Mouse (Mus musculus) kidney, adult 9 months (tissue): ENCODE results near the gene Glb1.
A peak's percentile ranks its signal among the peaks of the same experiment; 100 is the strongest.

Source experiments
- DNase-seq: peaks from one replicate; pipeline ENCODE4 v3.0.0; 2022

Gene Glb1

DNA sequence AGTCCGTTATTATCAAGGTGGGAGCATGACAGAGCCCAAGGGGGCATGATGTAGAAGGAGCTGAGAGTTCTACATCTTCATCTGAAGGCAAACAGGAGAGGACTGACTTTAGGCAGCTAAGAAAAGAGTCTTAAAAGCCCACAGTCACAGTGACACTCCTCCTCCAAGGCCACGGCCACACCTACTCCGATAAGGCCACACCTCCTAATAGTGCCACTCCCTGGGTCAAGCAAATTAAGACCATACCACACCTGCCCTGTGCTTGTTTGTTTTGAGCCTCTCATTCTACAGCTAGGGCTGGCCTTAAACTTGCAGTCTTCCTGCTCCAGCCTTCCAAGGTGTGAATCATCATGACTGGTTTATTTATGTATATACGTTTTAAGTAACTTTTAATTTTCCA is 5.6 kb upstream of the Glb1 start:
- no peak for DNase-seq

- no peak for DNase-seq
Measured at GRCm38 (mm10) chr9:114399680-114400079, 1.2 kb upstream of the Glb1 start.

DNA sequence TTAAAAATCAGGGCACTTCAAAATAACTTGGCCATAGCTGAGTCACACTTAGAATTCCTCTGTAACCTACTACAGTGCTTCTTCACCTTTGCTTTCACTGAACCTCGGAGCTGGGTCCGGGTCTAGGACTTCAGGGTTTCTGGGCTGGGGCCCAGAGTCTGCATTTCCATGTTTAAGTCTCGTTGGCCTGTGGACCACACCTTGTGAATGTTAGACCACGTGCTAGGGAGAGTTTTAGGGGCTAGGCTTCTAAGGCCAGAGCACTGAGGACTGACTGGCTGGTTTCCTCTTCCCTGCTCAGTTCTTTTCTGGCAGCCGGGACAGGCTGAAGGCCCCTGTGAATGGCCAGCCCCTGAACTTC is 308 bp upstream of the Glb1 start:
- DNase-seq = no peak

GRCm38 (mm10) chr9:114401685-114402080 is 807 bp downstream of the Glb1 start:
- peak; percentile 79 for DNase-seq

- DNase-seq = peak; percentile 92
Measured at GRCm38 (mm10) chr9:114407676-114408075, 6.8 kb downstream of the Glb1 start.

DNA sequence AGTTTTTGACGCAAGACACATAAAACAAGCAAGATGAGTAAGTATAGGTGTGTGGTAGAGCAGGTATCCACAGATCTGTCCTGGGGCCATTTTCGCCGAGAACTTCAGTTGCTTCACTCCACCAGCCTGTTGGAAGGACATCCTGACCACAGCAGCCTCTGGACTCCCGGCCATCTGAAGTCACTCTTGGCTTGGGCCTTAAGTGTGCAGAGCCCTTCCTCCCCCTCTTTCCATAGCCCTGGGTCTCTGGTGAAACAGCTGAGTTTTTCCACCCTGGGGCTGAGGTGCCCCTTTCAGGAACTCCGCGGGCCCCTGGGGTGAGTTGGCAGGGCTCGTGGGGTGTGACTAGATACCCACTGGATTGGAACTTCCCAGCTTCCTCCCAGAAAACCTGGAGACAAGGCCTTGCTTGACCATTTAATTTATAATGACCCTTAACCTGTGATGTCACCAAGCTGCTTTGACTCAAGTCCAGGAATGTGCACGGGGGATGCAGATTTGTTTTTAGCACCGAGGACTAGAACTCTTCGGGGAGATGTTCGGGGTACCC is 9.5 kb downstream of the Glb1 start:
- peak; percentile 53 for DNase-seq

GRCm38 (mm10) chr9:114411295-114411694 is 10.4 kb downstream of the Glb1 start:
- DNase-seq = no peak

- no peak for DNase-seq
Measured at GRCm38 (mm10) chr9:114412406-114412805, 11.5 kb downstream of the Glb1 start.

DNA sequence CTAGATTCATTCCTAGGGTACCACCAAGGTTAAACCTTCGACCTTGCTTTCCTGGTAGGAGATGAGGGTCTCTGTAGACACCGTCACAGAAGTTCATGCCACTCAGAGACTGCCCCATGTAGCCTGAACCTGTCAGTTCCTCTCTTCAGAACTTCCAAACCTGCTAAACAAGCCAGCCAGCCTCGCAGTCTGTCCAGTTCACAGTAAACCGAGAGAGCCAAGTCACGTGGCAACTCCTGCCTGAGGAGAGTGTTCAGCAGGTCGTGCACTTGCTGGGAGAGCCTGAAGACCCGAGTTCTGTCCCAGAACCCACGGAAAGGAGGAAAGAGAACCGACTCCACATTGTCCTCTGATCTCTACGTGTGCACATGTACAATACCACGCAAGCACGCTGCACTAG is 13.0 kb downstream of the Glb1 start:
- peak; percentile 74 for DNase-seq

- DNase-seq = peak; percentile 55
Measured at GRCm38 (mm10) chr9:114415701-114416100, 14.8 kb downstream of the Glb1 start.

- peak; percentile 71 for DNase-seq
Measured at GRCm38 (mm10) chr9:114416646-114417517, 16.0 kb downstream of the Glb1 start.

DNA sequence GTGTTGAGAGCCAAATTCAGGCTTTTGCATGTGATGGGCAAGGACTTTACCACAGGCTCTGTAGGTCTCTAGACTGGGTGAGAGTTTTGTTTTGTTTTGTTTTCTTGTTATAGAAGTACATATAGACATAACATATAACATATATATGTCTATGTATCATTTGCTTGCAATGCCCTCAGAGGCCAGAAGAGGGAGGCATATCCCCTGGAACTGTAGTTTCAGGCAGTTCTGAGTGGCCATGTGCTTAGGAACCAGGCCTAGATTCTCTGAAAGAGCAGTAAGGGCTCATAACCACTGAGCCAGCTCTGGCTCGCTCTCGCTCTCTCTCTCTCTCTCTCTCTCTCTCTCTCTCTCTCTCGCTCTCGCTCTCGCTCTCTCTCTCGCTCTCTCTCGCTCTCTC is 17.3 kb downstream of the Glb1 start:
- peak; percentile 58 for DNase-seq

GRCm38 (mm10) chr9:114420443-114420842 is 19.6 kb downstream of the Glb1 start:
- no peak for DNase-seq

GRCm38 (mm10) chr9:114421045-114421444 is 20.2 kb downstream of the Glb1 start:
- DNase-seq = no peak

DNA sequence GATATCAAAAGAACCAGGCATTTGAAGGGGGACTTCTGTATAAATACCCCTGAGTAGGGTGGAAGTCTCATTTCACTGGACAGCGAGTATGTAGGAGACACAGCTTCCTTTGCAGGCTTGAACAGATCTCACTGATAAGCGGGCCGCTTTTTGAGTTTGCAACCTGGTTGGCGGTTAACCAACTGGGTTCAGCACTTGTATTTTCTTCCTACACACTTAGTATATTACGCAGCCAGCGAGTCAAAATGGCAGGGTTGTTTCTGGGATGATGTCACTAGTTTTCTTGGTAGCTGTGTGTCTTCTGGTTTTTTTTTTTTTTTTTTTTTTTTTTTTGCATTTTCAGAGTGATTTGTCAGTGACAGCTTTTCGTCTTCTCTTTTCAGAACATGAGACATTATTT is 20.9 kb downstream of the Glb1 start:
- no peak for DNase-seq

- DNase-seq = no peak
Measured at GRCm38 (mm10) chr9:114425576-114425975, 24.7 kb downstream of the Glb1 start.

GRCm38 (mm10) chr9:114426201-114426600 is 25.3 kb downstream of the Glb1 start:
- no peak for DNase-seq

GRCm38 (mm10) chr9:114427425-114427824 is 26.5 kb downstream of the Glb1 start:
- DNase-seq = no peak

DNA sequence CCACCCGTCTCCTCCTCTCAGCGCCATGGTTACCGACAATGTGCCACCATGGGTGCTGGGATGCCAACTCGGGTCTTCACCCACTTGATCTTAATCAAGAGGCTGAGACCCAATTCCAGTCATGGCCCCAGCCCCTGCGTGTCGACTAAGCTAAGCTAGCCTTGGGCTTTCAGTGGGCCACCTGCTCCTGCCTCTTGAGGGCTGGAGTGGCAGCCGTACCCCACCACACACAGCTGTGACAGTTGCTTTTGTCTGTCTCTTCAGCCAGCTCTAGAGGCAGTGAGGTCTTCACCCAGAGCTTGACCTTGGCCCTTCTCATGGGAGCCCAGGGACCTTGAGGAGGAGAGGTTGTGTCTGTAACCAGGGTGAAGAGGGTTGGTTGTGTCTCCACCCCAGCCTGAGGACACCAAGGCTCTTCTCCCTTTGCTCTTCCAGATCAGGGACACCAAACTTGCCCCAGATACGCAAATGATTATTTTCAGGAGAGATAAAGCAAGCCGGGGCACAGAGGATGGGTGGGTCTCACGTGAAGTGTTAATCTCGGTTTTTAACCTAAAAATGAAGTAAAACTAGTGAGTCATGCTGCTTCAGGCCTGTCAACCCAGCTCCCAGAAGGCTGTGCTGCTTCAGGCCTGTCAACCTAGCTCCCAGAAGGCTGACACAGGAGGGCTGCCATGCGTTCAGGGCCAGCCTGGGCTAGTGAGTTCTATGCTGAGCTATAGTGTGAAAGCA is 27.4 kb downstream of the Glb1 start:
- no peak for DNase-seq

DNA sequence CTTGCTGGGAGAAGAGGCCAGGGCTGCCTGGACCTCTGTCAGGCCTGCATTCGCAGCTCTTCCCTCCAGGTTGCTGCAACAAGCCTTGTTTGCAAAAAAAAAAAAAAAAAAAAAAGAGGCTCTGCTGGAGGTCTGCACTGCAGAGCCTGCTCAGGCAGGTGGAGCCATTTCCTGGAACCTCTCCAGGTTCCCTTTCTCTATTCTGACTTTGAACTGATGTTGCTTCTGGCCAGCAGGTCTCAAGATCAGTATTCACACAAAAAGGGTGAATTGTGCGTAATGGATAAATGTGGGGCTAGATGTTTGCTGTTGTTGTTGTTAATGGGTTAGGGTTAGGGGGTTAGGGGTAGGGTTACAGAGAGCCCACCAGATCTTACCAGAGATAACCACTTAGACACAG is 34.8 kb downstream of the Glb1 start:
- DNase-seq = peak; percentile 52

DNA sequence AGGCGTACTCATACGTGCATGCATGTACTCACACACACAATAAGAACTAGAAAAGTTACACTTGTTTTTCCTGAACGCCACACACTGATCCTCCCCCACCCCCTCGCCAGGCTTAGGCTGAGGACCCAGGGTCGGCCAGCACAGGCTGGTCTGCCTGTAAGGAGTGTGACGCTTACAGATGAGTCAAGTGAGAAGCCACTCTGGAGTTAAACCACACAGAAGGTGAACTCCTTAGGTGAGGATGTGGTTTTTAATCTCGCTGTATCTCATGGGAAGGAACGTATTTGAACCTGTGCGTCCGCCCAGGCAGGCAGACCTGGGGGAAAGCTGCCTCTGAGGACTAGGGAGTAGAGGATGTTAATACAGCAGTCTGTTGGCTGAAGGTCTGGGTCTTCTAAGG is 39.7 kb downstream of the Glb1 start:
- DNase-seq = no peak

DNA sequence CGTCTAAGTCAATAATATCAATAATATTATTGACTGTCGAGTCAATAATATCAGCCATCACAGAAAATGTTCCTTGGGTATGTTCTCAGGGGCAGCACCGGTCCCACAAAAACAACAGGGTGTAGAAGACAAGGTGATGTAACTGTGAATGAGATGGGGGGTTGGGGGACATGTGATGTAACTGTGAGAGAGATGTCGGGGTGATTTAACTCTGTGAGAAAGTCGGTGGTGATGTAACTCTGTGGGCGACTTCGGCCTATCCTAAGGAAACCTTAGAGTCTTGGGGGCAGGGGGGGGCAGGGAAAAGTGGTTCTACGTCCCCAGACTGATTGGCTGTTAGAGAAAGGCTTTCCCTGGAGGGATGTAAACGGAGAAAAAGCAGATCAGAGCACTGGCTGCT is 41.3 kb downstream of the Glb1 start:
- DNase-seq = no peak

DNA sequence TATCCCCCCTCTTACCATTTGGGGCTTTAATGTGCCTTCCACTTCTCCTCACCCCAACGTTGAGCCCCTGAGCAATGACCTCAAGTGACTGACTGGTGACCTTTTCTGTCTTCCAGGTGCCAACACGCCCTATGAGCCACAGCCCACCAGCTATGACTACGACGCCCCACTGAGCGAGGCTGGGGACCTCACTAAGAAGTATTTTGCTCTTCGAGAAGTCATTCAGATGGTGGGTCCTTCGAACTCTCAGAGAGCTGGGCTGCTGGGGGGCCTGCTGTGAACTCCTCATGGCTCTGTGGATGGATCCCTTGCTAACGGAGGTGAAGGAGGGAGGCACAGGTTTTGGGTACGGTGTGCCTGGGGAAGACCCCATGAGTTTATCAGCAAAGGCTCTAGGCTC is 42.0 kb downstream of the Glb1 start:
- no peak for DNase-seq

GRCm38 (mm10) chr9:114443351-114443750 is 42.5 kb downstream of the Glb1 start:
- no peak for DNase-seq
